Mouse (Mus musculus): ENCODE measurements around the gene Gja10.

GRCm38 (mm10) chr4:32564416-32564815, 38.1 kb downstream of the Gja10 start:
- no peak for TF ChIP-seq POLR2A (IDR thresholded peaks at IDR 0.05; ENCODE audit: borderline replicate concordance, insufficient read depth, low read length)
- TF ChIP-seq CTCF (IDR thresholded peaks at IDR 0.05; ENCODE audit: borderline replicate concordance, insufficient read depth, low read depth, low read length) = no peak

Measured in cerebellum, adult 2 months (tissue).